Mouse (Mus musculus): ENCODE measurements around the gene Appl1. TPM values are rescaled to one million over a fixed set of nuclear protein-coding genes. Genes with fewer than 3 reads are reported as not detected.
"Not testable (repeated sequence)": the region's sequence is repeated elsewhere in the genome, so short reads cannot be mapped to it uniquely, and the experiment has no call there.

The Appl1 gene
- total RNA-seq, 2 experiments from 2014 or later = 5.2 to 14.8 TPM

DNA sequence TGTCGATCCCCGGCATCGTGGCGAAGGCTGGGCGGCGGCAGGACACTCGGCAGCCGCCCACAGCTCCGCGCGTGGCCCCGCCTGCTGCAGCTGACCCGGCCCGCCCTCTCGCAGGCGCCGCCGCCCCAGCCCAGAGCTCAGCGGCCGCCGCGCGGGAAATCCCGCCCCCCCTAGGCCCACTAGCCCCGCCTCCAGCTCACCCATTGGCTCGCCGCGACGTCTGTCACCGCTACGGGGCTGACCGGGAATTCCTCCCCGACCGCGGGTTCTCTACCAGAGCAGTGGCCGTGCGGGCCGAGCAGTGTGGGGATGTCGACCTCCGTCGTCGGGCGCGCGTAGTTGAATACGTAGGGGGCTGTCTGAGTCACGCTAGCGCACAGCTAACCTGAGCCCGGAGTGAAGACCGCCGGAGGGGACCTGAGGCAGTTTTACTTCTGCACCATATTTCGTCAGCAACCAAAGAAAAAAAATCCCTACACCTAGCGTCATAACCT is 546 bp downstream of the Appl1 start:
- peak; percentile 95 for ATAC-seq (replicated peaks; ENCODE audit: low FRiP score, low TSS enrichment, poor library complexity, severe bottlenecking)

DNA sequence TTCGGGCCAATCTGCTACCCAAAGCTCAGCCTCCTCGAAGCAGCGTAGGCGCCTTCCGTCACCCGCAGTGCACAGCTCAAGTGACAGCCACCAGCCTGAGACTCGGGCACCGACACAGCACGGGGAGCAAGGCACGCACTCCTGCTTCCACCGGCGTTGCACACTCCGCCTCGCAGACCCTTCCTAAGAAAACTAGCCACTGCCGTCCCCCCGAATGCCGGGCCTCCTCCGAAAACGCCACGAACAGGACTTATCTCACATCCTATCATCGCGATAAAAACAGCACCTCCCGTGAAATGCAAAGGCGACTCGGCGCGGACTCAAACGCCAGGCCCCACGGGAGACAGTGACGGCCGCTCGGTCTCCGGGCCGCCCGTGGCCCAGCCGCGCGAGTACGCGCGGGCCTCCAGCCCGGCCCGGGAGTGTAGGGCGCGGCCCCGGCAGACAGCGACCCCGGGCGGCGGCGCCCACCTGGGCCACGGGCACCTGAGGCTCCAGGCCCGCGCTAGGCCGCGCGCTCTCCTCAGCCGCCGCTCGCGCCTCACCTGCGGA is 1.1 kb downstream of the Appl1 start:
- peak; percentile 56 for ATAC-seq (replicated peaks; ENCODE audit: low FRiP score, low TSS enrichment, poor library complexity, severe bottlenecking)

DNA sequence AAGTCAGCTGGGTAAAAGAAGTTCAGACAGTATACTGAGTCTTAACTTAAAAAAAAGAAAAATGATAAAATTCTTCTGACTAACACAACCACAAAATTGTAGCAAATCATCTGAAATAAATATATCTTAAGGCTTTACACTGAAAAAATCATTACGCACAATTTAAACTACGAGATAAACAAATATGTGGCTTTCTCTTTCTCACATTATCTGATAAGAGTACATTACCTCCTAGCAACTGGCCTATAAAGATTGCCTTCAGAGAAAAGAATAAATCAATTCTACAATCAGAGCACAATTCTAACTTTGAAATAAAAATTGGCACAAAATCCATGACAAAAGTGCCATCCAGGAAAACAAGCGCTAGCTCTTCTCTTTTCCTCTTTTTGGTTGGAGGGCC is 1.9 kb downstream of the Appl1 start:
- ATAC-seq (replicated peaks; ENCODE audit: low FRiP score, low TSS enrichment, poor library complexity, severe bottlenecking) = no peak

DNA sequence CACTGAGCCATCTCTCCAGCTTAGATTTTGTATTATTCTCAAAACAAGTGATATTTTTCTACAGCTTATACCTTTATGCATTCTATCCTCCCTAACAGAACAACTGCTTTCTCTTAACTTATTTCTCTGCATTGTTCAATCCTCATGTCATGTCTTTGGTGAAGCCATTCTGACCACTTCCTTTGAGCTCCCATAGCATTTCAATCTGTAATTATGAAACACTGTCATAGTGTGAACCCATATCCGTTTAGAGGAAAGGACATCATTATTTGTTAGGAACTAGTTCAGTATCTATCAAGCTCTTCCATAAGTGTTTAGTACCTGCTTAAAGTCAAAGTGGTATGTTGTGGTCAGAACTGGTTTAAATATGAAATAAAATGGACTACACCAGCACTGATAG is 10.5 kb downstream of the Appl1 start:
- no peak for ATAC-seq (replicated peaks; ENCODE audit: low FRiP score, low TSS enrichment, poor library complexity, severe bottlenecking)

DNA sequence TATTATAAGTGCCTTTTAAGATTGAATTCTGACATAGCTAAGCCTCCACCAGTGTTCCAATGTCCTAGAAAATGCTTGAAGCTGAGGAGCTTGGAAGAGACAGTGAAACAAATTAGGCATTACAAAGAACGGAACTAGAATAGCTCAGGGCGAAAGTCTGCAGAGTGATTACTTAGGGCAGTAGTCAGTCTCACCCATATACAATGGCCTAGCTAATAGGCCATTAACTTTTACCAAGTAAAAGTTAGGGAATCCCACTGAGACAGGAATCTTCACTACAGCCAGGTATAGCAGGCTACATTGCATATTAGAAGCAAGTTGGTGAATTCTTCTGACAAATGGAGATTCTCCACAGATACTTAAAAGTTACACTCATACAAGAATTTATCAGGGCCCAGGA is 14.9 kb downstream of the Appl1 start:
- not testable (repeated sequence) for ATAC-seq (replicated peaks; ENCODE audit: low FRiP score, low TSS enrichment, poor library complexity, severe bottlenecking)

DNA sequence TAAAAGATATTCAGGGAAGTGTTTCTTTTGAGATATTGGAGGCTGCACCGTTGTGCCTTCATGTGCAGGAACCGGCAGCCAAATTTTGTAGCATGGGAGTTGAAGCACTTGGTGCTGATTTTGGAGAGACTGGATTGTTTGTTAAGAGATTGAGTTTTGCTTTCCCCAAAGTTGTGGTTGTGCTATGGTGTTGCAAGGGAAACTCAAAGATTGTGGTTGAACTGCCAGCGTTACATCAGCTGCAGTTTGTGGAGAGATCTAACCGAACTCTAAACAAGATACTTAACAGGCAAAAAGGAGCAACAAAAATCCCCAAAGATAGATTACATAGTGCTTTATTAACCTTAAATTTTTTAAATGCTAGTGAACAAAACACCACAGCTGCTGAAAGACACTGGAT is 35.5 kb downstream of the Appl1 start:
- ATAC-seq (replicated peaks; ENCODE audit: low FRiP score, low TSS enrichment, poor library complexity, severe bottlenecking) = no peak

DNA sequence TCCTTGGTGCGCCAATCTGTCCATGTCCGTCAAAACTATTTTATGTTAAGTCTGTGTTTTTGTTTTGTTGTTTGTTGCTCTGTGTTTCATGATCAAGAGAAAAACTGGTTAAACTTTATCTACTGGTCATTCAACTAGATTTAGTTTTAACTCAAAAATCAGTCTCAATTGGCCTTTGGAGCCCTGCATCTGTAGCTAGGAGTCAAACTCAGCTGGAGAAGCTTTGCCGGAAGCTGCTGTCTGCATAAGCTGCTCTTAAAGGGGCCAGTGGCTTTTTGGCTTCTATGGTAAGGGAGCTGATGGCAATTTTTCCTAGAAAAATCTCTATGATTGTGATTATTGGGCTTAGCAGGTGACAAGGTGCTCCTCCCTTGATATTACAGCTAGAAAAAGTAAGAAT is 36.1 kb downstream of the Appl1 start:
- no peak for ATAC-seq (replicated peaks; ENCODE audit: low FRiP score, low TSS enrichment, poor library complexity, severe bottlenecking)

DNA sequence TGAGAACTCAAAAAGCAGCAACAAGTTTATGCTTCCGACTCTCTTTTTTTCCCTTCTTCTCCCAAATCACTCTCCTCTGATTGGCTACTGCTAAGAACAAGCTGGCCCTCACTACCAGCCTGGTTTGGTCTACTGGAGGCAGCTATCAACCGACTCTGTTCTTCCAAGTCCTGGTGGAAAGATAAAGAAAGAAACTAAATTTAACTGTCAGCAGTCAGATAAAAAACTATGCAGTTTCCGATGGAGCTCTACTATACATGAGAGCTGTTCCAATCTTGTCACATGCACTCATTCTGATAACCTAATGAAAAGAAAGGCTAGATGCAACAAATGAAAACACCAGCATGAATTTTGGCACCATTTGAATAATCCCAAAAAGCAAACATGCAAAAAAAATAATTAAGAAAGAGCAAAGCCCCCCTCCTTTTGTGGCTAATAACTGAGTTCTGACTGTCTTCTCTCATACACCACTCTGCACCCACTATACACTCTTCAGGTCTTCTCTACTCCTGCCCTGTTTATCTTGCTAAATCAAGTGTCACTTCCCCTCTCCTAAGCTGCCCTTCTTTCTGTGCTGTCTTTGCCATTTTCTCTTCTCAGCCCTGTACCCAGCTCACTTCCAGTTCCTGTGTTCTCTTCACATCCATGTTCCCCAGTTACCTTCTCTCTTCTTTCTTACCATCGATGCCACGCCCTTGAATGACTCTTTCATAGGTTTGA is 47.2 kb downstream of the Appl1 start:
- peak; percentile 79 for ATAC-seq (replicated peaks; ENCODE audit: low FRiP score, low TSS enrichment, poor library complexity, severe bottlenecking)

DNA sequence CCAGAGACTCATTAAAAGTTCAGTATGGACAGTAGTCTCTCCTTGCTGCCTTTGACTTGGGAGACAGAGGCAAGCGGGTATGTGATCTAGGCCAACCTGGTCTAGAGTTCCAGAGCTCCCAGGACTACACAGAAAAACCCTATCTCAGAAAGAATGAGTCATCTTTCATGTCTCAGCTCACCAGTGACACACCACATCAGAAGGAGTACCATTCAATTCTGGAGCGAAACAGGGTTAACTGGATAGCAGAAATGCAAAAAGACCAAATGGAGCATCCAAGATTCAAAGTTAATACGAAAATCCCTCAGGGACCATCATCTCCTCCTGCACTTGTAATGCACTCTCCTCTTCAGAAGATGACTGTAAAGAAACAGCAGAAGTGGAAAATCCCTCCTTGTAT is 51.7 kb downstream of the Appl1 start:
- ATAC-seq (replicated peaks; ENCODE audit: low FRiP score, low TSS enrichment, poor library complexity, severe bottlenecking) = no peak

DNA sequence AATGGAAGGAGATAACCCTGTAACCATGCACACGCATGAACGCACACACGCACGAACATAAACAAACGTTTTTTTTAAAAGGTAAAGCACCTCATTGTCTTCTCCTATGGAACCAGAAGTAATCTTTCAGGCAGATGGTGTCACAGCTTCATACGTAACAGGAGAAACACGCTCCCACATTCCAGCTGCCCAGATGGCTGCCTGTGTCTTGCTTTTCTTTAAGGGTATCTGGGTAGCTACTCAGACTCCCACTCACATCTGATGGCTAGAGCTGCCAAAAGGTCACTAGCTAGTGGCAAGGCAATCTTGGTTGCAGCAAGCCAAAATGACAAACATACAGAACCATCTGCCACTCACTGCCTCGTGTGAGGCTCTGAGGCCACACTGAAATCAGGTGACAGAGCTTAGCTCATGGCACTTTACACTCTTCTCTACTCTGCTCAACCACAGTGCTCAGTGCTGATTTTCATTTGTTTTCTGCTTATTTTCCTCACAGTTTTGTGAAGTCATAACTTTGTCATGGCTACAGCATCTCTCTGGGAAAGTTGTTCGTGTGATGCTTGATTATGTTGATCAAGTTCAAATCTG is 57.3 kb downstream of the Appl1 start:
- no peak for ATAC-seq (replicated peaks; ENCODE audit: low FRiP score, low TSS enrichment, poor library complexity, severe bottlenecking)

DNA sequence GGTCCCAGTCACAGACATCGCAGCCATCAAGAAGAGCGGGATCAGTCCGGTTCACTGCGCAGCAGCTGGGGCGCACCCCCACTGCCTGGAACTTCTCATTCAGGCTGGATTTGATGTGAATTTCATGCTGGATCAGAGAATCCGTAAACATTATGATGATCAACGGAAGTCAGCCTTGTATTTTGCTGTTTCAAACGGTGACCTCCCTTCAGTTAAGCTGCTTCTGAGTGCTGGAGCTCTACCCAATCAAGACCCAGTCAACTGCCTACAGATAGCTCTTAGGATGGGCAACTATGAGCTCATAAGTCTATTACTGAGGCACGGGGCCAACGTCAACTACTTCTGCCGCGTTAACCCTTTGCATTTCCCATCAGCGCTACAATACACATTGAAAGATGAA is 59.2 kb downstream of the Appl1 start:
- no peak for ATAC-seq (replicated peaks; ENCODE audit: low FRiP score, low TSS enrichment, poor library complexity, severe bottlenecking)

DNA sequence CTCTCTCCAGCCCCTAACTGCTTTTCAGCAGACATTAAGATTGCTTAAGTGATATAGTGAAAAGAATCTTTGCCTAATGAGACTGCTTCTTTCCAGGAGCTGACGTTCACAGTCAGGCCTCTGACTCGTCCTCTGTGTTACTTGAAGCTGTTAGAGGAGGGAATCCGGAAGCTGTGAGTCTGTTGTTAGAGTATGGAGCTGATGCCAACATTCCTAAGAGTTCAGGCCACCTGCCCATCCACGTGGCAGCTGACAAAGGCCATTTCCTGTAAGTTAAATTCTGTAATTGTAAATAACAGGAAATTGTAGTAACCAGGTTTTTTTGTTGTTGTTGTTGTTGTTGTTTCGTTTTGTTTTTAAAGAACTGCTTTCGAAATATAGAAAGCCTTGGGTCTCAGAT is 59.8 kb downstream of the Appl1 start:
- no peak for ATAC-seq (replicated peaks; ENCODE audit: low FRiP score, low TSS enrichment, poor library complexity, severe bottlenecking)

DNA sequence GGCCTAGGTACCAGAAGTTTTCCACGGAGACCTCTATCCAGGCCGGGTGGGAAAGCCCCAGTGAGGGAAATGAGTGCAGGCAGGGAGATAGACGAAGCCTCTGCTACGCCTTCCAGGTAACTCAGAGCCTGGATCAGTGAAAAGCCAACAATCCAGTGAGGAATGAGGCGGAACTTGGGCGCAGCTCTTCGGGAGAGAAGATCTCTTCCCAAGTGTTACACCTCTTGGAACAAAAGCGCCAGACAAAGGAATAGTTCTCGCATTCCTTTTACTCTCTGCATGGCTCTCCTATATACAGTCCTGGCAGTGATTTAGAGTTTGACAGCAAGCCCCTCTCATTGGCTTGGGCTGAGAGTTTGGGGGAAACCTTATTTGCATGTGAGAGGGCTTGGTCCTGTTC is 60.6 kb downstream of the Appl1 start:
- ATAC-seq (replicated peaks; ENCODE audit: low FRiP score, low TSS enrichment, poor library complexity, severe bottlenecking) = not testable (repeated sequence)

DNA sequence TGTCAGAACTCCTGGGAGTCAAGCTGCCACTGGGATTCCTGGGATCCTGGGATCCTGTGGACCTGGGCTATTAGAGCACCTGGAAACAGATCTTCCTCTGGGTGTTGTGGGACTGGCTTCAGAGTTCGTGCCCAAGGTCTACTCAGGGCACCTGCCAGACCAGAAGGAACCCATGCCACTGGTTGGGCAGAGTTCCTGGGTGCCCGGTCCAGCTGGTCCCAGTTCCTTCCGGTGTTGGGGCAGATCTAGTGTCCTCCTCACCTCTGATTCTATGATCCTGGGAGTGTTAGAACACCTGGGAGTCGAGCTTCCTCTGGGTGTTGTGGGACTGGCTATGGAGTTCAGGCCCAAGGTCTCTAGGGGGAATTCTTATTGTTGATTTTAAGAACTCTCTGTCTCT is 63.6 kb downstream of the Appl1 start:
- ATAC-seq (replicated peaks; ENCODE audit: low FRiP score, low TSS enrichment, poor library complexity, severe bottlenecking) = no peak

DNA sequence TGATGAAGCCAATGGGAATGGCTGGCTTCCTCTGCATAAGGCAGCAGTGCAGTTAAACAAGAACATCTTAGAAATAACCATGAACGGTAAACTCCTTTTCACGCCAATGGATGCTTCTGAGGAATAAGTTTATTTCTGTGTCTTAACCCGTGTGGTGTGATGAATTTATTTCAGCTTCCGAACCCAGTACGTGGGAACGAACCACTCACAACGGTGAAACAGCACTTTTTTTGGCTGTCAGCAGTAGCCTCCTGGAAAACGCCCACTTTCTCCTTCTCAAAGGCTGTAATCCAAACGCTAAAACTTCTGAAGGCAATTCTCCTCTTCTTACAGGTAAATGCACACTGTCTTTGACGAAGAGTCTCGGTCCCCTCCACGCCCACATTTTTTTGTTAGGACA is 70.1 kb downstream of the Appl1 start:
- ATAC-seq (replicated peaks; ENCODE audit: low FRiP score, low TSS enrichment, poor library complexity, severe bottlenecking) = no peak

DNA sequence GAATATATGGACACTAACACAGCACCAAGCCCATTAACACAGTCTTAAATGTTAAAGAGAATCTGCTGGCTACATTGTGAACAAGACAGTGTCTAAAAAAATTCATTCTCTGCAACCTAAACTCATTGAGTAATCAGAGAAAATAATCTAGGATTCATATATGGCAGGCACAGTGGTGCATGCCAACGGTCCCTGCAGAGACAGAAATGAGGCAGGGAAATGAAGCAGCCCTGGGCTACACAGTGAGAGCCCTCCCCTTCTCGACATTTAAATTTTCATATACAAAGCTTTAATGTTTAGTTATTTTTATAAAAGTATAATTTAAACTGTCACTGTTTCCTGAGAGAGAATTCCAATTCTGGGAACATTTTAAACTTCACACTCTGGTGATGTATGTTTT is 71.5 kb downstream of the Appl1 start:
- ATAC-seq (replicated peaks; ENCODE audit: low FRiP score, low TSS enrichment, poor library complexity, severe bottlenecking) = no peak

DNA sequence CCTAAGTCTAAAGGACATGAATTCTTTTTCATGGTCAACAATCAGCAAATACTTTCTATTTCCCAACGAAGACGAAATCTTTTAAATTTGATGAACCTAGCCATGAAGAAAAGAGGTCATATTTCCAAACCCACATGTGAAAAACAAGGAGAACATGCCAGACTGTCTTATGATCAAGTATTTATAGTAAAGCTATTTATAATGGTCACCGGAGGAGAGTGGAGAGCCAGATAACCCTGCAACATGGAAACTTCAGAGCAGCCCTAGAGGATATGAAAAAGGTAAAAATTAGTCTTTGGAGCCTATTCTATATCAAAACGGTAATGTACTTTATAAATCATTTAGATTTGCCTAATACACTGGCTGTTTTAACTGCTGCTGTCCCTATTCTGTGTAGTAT is 76.6 kb downstream of the Appl1 start, which contains the start of gene Asb14:
Gene Asb14, plus strand, starts transcription at position 166 of the 400 bp plus-strand sequence.
- no peak for ATAC-seq (replicated peaks; ENCODE audit: low FRiP score, low TSS enrichment, poor library complexity, severe bottlenecking)

DNA sequence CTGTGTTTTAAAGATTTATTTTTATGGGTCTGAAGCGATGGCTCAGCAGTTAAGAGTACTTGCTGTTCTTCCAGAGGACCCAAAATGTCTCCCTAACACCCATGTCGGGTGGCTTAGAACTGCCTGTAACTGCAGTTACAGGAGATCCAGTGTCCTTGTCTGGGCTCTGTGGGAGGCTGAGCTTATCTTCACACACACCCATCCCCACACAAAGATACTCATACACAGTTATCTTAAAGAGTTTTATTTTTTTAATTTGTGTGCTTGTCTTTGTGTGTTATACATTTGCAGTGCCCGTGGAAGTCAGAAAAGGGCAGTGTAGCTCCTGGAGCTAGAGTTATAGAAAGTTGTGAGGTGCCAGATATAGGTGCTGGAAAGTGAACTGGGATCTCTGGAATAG is 80.3 kb downstream of the Appl1 start:
- peak; percentile 87 for ATAC-seq (replicated peaks; ENCODE audit: low FRiP score, low TSS enrichment, poor library complexity, severe bottlenecking)

DNA sequence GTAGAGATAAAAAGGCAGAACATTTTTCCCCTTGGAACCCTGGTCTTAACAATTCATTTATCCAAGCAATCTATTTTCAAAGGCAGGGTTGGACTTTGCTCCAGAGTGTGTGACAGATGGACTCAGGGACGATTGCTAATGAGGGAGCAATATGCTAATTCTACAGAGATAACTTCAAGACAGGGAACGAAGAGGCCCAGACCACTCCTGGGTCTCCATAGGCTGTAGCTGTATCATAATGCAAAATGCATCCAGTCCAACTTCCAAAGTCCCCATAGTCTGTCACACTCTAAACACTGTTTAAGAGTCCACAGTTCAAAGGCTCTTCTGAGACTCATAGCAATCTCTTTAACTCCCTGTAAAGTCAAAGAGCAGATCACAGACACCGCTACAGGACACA is 83.8 kb downstream of the Appl1 start:
- ATAC-seq (replicated peaks; ENCODE audit: low FRiP score, low TSS enrichment, poor library complexity, severe bottlenecking) = no peak

DNA sequence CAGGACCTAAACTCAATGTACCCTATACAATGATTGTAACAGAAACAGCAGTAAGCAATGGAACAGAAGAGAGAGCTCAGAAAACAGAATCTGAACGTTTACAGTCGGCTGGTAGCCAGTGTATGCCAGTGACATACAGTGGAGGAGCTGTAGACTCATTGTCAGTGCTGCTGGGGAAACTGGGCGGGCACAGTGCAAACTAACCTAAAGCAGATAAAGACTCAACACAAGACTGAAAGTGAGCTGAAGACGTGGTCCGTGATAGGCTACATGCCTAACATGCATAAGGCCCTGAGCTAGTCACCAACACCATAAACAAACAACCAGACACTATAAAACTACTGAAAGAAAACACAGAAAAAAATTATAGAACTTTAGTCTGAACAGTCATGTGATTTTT is 89.3 kb downstream of the Appl1 start:
- ATAC-seq (replicated peaks; ENCODE audit: low FRiP score, low TSS enrichment, poor library complexity, severe bottlenecking) = peak; percentile 88

DNA sequence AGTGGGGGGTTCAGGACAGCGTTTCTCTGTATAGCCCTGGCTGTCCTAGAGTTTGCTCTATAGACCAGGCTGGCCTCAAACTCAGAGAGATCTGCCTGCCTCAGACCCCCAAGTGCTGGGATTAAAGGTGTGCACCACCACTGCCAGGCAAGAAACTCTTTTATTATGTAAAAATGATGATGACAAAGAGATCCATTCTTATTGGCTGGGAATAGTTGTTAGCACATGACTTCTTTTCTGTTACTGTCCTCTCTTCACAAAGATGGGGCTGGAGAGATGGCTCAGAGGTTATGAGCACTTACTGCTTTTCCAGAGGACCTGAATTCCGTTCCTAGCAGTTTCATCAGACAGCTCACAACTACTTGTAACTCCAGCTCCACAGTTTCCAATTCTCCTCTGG is 91.1 kb downstream of the Appl1 start:
- no peak for ATAC-seq (replicated peaks; ENCODE audit: low FRiP score, low TSS enrichment, poor library complexity, severe bottlenecking)
